Comparison of ENCODE assay signal across 10 mouse cellular contexts in the genomic region with DNA sequence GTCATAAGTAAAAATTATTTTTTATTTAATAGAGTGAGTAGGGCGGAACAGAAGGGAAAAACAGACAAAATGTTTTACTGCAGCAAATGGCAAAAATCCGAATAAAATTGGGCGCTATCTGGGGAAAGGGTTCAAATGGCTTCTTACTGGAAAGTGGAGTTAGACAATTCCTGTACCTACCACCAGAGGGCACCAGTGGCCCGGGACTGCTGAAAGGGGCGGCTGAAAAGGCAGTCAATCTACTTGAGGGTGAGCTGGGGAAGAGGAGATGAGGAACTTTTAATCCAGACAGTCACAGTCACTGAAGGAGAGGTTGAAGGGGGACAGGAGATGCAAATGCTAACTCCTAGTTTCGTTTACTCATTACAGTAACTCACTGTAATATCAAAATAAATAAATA. TPM values are rescaled to one million over a fixed set of nuclear protein-coding genes. Genes with fewer than 3 reads are reported as not detected.
DNase-seq lines count a peak whose midpoint lies in the region; ATAC-seq and TF ChIP-seq lines count a peak whose summit lies in the region.
"Had no signal": no experiment of that assay in that cellular context is flagged by ENCODE, and none has a peak within 500 bp of the region (broad histone marks: within the 10 kb centered on the region; RNA-seq: fewer than 3 reads in every experiment).

No protein-coding gene starts in this region.

- no peak overlapping the region for H3K9ac ChIP-seq in hindbrain, postnatal 0 days (replicated peaks; ENCODE audit: low read length)
- no peak overlapping the region for H3K9ac ChIP-seq in liver, embryonic 14.5 days (replicated peaks)
- H3K9ac ChIP-seq: heart, embryonic 13.5 days; stomach, embryonic 15.5 days had no signal

- peak; percentile 78 to 83 for DNase-seq in left cerebral cortex, adult 18-20 months (ENCODE audit: low spot score in 2 of 2)
- DNase-seq in left cerebral cortex, adult 11 months (ENCODE audit: low spot score): no peak
- DNase-seq in adrenal gland, adult 18-20 months (ENCODE audit: low spot score in 2 of 2): peak; percentile 75 to 77
- peak; percentile 65 for DNase-seq in embryo, embryonic 11 days
- DNase-seq in hindbrain, postnatal 0 days (ENCODE audit: low spot score): peak; percentile 69
- peak; percentile 37 to 40 (median 37) for DNase-seq in liver, embryonic 14.5 days (ENCODE audit: low read depth in 3 of 3, low spot score in 3 of 3)
- DNase-seq in right cerebral cortex, adult 18-20 months: peak; percentile 67
- peak; percentile 75 for DNase-seq in urinary bladder, postnatal 14 days (ENCODE audit: low spot score)

- no peak for ATAC-seq in hindbrain, postnatal 0 days
- ATAC-seq in liver, embryonic 14.5 days (ENCODE audit: insufficient read depth): no peak

- H3K9me3 ChIP-seq in hindbrain, postnatal 0 days (ENCODE audit: low read length): no peaks in the 10 kb centered on the region
- no peaks in the 10 kb centered on the region for H3K9me3 ChIP-seq in liver, embryonic 14.5 days (ENCODE audit: control insufficient read depth, low read length)
- H3K9me3 ChIP-seq: heart, embryonic 13.5 days; stomach, embryonic 15.5 days had no signal

- WGBS in hindbrain, postnatal 0 days: 43% methylated on average over 6 of the region's 6 CpGs
- 16% methylated on average over 6 of the region's 6 CpGs for WGBS in liver, embryonic 14.5 days (ENCODE audit: insufficient replicate concordance)

- TF ChIP-seq CTCF in hindbrain, postnatal 0 days (IDR thresholded peaks at IDR 0.05; ENCODE audit: low read depth): peak; percentile 90
- peak; percentile 91 for TF ChIP-seq CTCF in liver, embryonic 14.5 days (IDR thresholded peaks at IDR 0.05; ENCODE audit: low read depth)

- H3K4me2 ChIP-seq in hindbrain, postnatal 0 days (ENCODE audit: low read depth, low read length): no peak overlapping the region
- H3K4me2 ChIP-seq in liver, embryonic 14.5 days (ENCODE audit: low read depth): no peak overlapping the region
- H3K4me2 ChIP-seq: heart, embryonic 13.5 days; stomach, embryonic 15.5 days had no signal

- H3K27me3 ChIP-seq in hindbrain, postnatal 0 days (ENCODE audit: insufficient read depth, low read length): no peaks in the 10 kb centered on the region
- no peaks in the 10 kb centered on the region for H3K27me3 ChIP-seq in liver, embryonic 14.5 days (ENCODE audit: control insufficient read depth, insufficient read depth, low read length)
- H3K27me3 ChIP-seq: heart, embryonic 13.5 days; stomach, embryonic 15.5 days had no signal

- H3K4me3 ChIP-seq in hindbrain, postnatal 0 days (ENCODE audit: low read length): no peak overlapping the region
- no peak overlapping the region for H3K4me3 ChIP-seq in liver, embryonic 14.5 days (ENCODE audit: insufficient read depth in 1 of 2, low read depth in 2 of 2, low read length in 2 of 2)
- H3K4me3 ChIP-seq: heart, embryonic 13.5 days; stomach, embryonic 15.5 days had no signal

- H3K36me3 ChIP-seq in hindbrain, postnatal 0 days (ENCODE audit: insufficient read depth, low read length): no peaks in the 10 kb centered on the region
- no peaks in the 10 kb centered on the region for H3K36me3 ChIP-seq in liver, embryonic 14.5 days (replicated peaks; ENCODE audit: control insufficient read depth, insufficient read depth, low read depth)
- H3K36me3 ChIP-seq: stomach, embryonic 15.5 days had no signal

- no peak overlapping the region for H3K27ac ChIP-seq in hindbrain, postnatal 0 days
- no peak overlapping the region for H3K27ac ChIP-seq in liver, embryonic 14.5 days
- H3K27ac ChIP-seq: heart, embryonic 13.5 days; stomach, embryonic 15.5 days had no signal

- H3K4me1 ChIP-seq in hindbrain, postnatal 0 days (ENCODE audit: insufficient read depth, low read length): no peaks in the 10 kb centered on the region
- peaks cover 0 to 8% of the 10 kb centered on the region in 2 experiments; a peak in 2 of 4 replicates for H3K4me1 ChIP-seq in liver, embryonic 14.5 days (replicated peaks; ENCODE audit: control insufficient read depth in 2 of 2, insufficient read depth in 2 of 2, low read length in 1 of 2)

- no peak for TF ChIP-seq EP300 in liver, embryonic 14.5 days (IDR thresholded peaks at IDR 0.05; ENCODE audit: low read depth)

RNA-seq across cellular contexts. Expression of a gene that starts 4.6 kb away (rescaled TPM):
- total RNA-seq in left cerebral cortex, adult 18-20 months (2021): 10 to 100 TPM; 50.7 to 51.8 TPM
- total RNA-seq in adrenal gland, adult 18-20 months (2021): 10 to 100 TPM; 54.6 to 68.5 TPM
- 22.9 and 23.4 TPM in 2 replicates for total RNA-seq in hindbrain, postnatal 0 days (2014; rRNA removed)
- polyA plus RNA-seq in hindbrain, postnatal 0 days (2015; fragmentation: Nextera tagmentation; extraction: Ambion mirVana): 88.2 and 88.6 TPM in 2 replicates
- polyA plus RNA-seq in liver, embryonic 14.5 days (2012; rRNA removed): 8.6 and 18.4 TPM in 2 replicates
- 42.1 and 47.1 TPM in 2 replicates for polyA plus RNA-seq in liver, embryonic 14.5 days (2014; fragmentation: Nextera tagmentation; extraction: Ambion mirVana)
